Mouse (Mus musculus) left cerebral cortex, postnatal 4 days (tissue): ENCODE measurements around the gene Gcsh. TPM values are rescaled to one million over a fixed set of nuclear protein-coding genes. Genes with fewer than 3 reads are reported as not detected.

Experiments used
- total RNA-seq, 2 experiments: library from RNA; stranded (reverse); gene quantifications; 2 replicates each; pipeline ENCODE4 v1.2.3; 2021

Gcsh gene
- total RNA-seq, 2 experiments from 2014 or later: 34.8 to 39.4 TPM

Other genes with a start within 250 kb of the Gcsh start
- 1 to 10 TPM; 7.7 to 9.8 TPM for gene Cmc2, start 72.1 kb downstream of the Gcsh start, total RNA-seq
- gene Cenpn, start 71.8 kb downstream of the Gcsh start, total RNA-seq: 1 to 10 TPM; 3.8 to 4.7 TPM
- gene Atmin, start 50.1 kb downstream of the Gcsh start, total RNA-seq: 10 to 100 TPM; 27.7 to 30.1 TPM
- gene 1700030J22Rik, start 14.6 kb downstream of the Gcsh start, total RNA-seq: 10 to 100 TPM; 11.9 to 13.3 TPM
- not detected for gene Pkd1l2, start 88.9 kb upstream of the Gcsh start, total RNA-seq
- under 1 TPM in 1 of 2 experiments, not detected in 1; 0.22 TPM for gene Bco1, start 102.3 kb upstream of the Gcsh start, total RNA-seq
- gene Gan, start 164.6 kb upstream of the Gcsh start, total RNA-seq: 10 to 100 TPM; 30.6 to 34.4 TPM